Mouse (Mus musculus) ES-Bruce4 (cell line): ENCODE measurements around the gene Plcg1. TPM values are rescaled to one million over a fixed set of nuclear protein-coding genes. Genes with fewer than 3 reads are reported as not detected.
A peak's percentile ranks its signal among the peaks of the same experiment; 100 is the strongest.

Experiments used
- H3K27ac ChIP-seq: 2 replicates; pipeline ENCODE4 v1.5.1; 2012; ENCODE audit warnings: low read length, inconsistent platforms; ENCODE audit not compliant: insufficient read depth
- H3K27me3 ChIP-seq: 2 replicates; pipeline ENCODE4 v1.6.1; 2012; ENCODE audit warnings: mild to moderate bottlenecking, low read length, inconsistent platforms; ENCODE audit not compliant: control insufficient read depth, poor library complexity, insufficient read depth, severe bottlenecking
- H3K36me3 ChIP-seq: 2 replicates; pipeline ENCODE4 v1.6.1; 2012; ENCODE audit warnings: inconsistent platforms, mild to moderate bottlenecking, low read length, moderate library complexity; ENCODE audit not compliant: control insufficient read depth, poor library complexity, insufficient read depth, severe bottlenecking
- H3K4me1 ChIP-seq: one replicate; pipeline ENCODE4 v1.8.1; 2011; ENCODE audit warnings: low read length; ENCODE audit not compliant: control insufficient read depth, insufficient read depth
- H3K4me3 ChIP-seq: 2 replicates; pipeline ENCODE4 v1.5.1; 2011; ENCODE audit warnings: low read depth, mild to moderate bottlenecking, low read length
- H3K9ac ChIP-seq: 2 replicates; pipeline ENCODE4 v1.6.1; 2012; ENCODE audit warnings: low read depth, mild to moderate bottlenecking, inconsistent platforms; ENCODE audit not compliant: poor library complexity, severe bottlenecking
- H3K9me3 ChIP-seq: replicated peaks from 2 replicates; pipeline ENCODE4 v1.6.1; 2012; ENCODE audit warnings: mild to moderate bottlenecking, low read length, inconsistent platforms; ENCODE audit not compliant: control insufficient read depth, poor library complexity, insufficient read depth, severe bottlenecking
- CTCF ChIP-seq: IDR thresholded peaks from one replicate; pipeline ENCODE4 v1.8.1; 2011; ENCODE audit warnings: low read depth, low read length
- EP300 ChIP-seq: IDR thresholded peaks from 2 replicates; pipeline ENCODE4 v1.6.1; 2011; ENCODE audit warnings: low read depth, low read length; ENCODE audit not compliant: insufficient read depth
- POLR2A ChIP-seq: IDR thresholded peaks from one replicate; pipeline ENCODE4 v1.8.1; 2011; ENCODE audit warnings: low read length; ENCODE audit not compliant: insufficient read depth
- polyA plus RNA-seq: library from polyadenylated mRNA; stranded (reverse); fragments of >200 nt; gene quantifications from 2 replicates; pipeline ENCODE4 v1.2.4, GENCODE M21; 2011; ENCODE audit warnings: low read depth; ENCODE audit not compliant: missing spikeins, insufficient read depth, insufficient read length

Plcg1 gene
- polyA plus RNA-seq, 1 experiment: 76.8 TPM

- H3K4me3 ChIP-seq: peak overlapping the region; percentile 96
- H3K4me1 ChIP-seq: peaks cover 13% of the 10 kb centered on the region
- no peaks in the 10 kb centered on the region for H3K36me3 ChIP-seq
- H3K9ac ChIP-seq: peak overlapping the region; percentile 90
- H3K27ac ChIP-seq: no peak overlapping the region
- no peaks in the 10 kb centered on the region for H3K9me3 ChIP-seq
- TF ChIP-seq CTCF (no peak), EP300 (no peak), POLR2A (no peak)
- H3K27me3 ChIP-seq: no peaks in the 10 kb centered on the region
These were observed 1.4 kb downstream of the Plcg1 start for GRCm38 (mm10) chr2:160732420-160732995.

- no peak overlapping the region for H3K9ac ChIP-seq
- H3K9me3 ChIP-seq: no peaks in the 10 kb centered on the region
- TF ChIP-seq EP300: no peak
- no peak for TF ChIP-seq POLR2A
- no peak for TF ChIP-seq CTCF
- H3K27ac ChIP-seq: no peak overlapping the region
- no peaks in the 10 kb centered on the region for H3K27me3 ChIP-seq
- H3K4me1 ChIP-seq: peaks cover 15% of the 10 kb centered on the region
- no peaks in the 10 kb centered on the region for H3K36me3 ChIP-seq
- H3K4me3 ChIP-seq: peak overlapping the region; percentile 9; the same call in 1 of the 2 replicates
These were observed 2.0 kb downstream of the Plcg1 start for GRCm38 (mm10) chr2:160733131-160733531.

- Histone ChIP-seq H3K9ac (no peak overlapping the region), H3K27ac (no peak overlapping the region), H3K4me1 (peaks cover 17% of the 10 kb centered on the region), H3K36me3 (no peaks in the 10 kb centered on the region), H3K4me3 (no peak overlapping the region), H3K9me3 (no peaks in the 10 kb centered on the region), H3K27me3 (no peaks in the 10 kb centered on the region)
- no peak for TF ChIP-seq CTCF
- no peak for TF ChIP-seq POLR2A
These were observed 3.2 kb downstream of the Plcg1 start for GRCm38 (mm10) chr2:160734331-160734730.

- Histone ChIP-seq H3K27me3 (no peaks in the 10 kb centered on the region), H3K9ac (no peak overlapping the region), H3K27ac (peak overlapping the region; percentile 45), H3K4me1 (peaks cover 19% of the 10 kb centered on the region), H3K9me3 (no peaks in the 10 kb centered on the region), H3K4me3 (no peak overlapping the region), H3K36me3 (no peaks in the 10 kb centered on the region)
- peak; percentile 62; the same call in 1 of the 2 replicates for TF ChIP-seq EP300
- TF ChIP-seq POLR2A: no peak
These were observed 4.7 kb downstream of the Plcg1 start for GRCm38 (mm10) chr2:160735706-160736310.

GRCm38 (mm10) chr2:160736466-160736865 lies 5.4 kb downstream of the Plcg1 start:
- Histone ChIP-seq H3K4me3 (no peak overlapping the region), H3K27ac (no peak overlapping the region), H3K36me3 (no peaks in the 10 kb centered on the region), H3K9ac (no peak overlapping the region), H3K4me1 (peaks cover 19% of the 10 kb centered on the region), H3K27me3 (no peaks in the 10 kb centered on the region), H3K9me3 (no peaks in the 10 kb centered on the region)
- no peak for TF ChIP-seq CTCF
- TF ChIP-seq EP300: 0 out of 2 replicates have a peak, but pooled peaks have one; percentile 12

GRCm38 (mm10) chr2:160738354-160738753 lies 7.3 kb downstream of the Plcg1 start:
- TF ChIP-seq EP300: no peak
- TF ChIP-seq POLR2A: no peak
- no peaks in the 10 kb centered on the region for H3K27me3 ChIP-seq
- H3K4me3 ChIP-seq: no peak overlapping the region
- H3K9ac ChIP-seq: no peak overlapping the region
- no peak overlapping the region for H3K27ac ChIP-seq
- H3K4me1 ChIP-seq: peaks cover 16% of the 10 kb centered on the region
- H3K36me3 ChIP-seq: no peaks in the 10 kb centered on the region
- H3K9me3 ChIP-seq: no peaks in the 10 kb centered on the region
